Mouse (Mus musculus): Measurements from ENCODE around the gene Gpr37l1.
A peak's percentile ranks its signal among the peaks of the same experiment; 100 is the strongest.

The Gpr37l1 gene

GRCm38 (mm10) chr1:135148476-135148875 is 19.0 kb downstream of the Gpr37l1 start:
- DNase-seq (ENCODE audit: extremely low read depth, low read depth) = no peak

GRCm38 (mm10) chr1:135147702-135148058 is 19.8 kb downstream of the Gpr37l1 start:
- DNase-seq (ENCODE audit: extremely low read depth, low read depth) = peak; percentile 78

GRCm38 (mm10) chr1:135146946-135147701 is 20.4 kb downstream of the Gpr37l1 start:
- DNase-seq (ENCODE audit: extremely low read depth, low read depth) = peak; percentile 88

- peak; percentile 24 for DNase-seq (ENCODE audit: extremely low read depth, low read depth)
Measured at GRCm38 (mm10) chr1:135146077-135146945, 21.2 kb downstream of the Gpr37l1 start, which contains the start of gene Arl8a. Gene Arl8a, plus strand, starts transcription at chr1:135146824.

GRCm38 (mm10) chr1:135143940-135144339 is 23.5 kb downstream of the Gpr37l1 start:
- DNase-seq (ENCODE audit: extremely low read depth, low read depth) = no peak

- DNase-seq (ENCODE audit: extremely low read depth, low read depth) = no peak
Measured at GRCm38 (mm10) chr1:135142452-135142851, 25.0 kb downstream of the Gpr37l1 start.

- DNase-seq (ENCODE audit: extremely low read depth, low read depth) = peak; percentile 8
Measured at GRCm38 (mm10) chr1:135139906-135140305, 27.6 kb downstream of the Gpr37l1 start.

GRCm38 (mm10) chr1:135136500-135136899 is 31.0 kb downstream of the Gpr37l1 start:
- peak; percentile 73 for DNase-seq (ENCODE audit: extremely low read depth, low read depth)

GRCm38 (mm10) chr1:135135111-135135787 is 32.2 kb downstream of the Gpr37l1 start:
- peak; percentile 63 for DNase-seq (ENCODE audit: extremely low read depth, low read depth)

GRCm38 (mm10) chr1:135133678-135134435 is 33.6 kb downstream of the Gpr37l1 start:
- peak; percentile 46 for DNase-seq (ENCODE audit: extremely low read depth, low read depth)

- peak; percentile 57 for DNase-seq (ENCODE audit: extremely low read depth, low read depth)
Measured at GRCm38 (mm10) chr1:135132893-135133369, 34.5 kb downstream of the Gpr37l1 start.

- DNase-seq (ENCODE audit: extremely low read depth, low read depth) = peak; percentile 83
Measured at GRCm38 (mm10) chr1:135132473-135132872, 35.0 kb downstream of the Gpr37l1 start, which contains the start of gene Ptpn7. Gene Ptpn7, plus strand, starts transcription at chr1:135132700.

GRCm38 (mm10) chr1:135131560-135131959 is 35.9 kb downstream of the Gpr37l1 start:
- peak; percentile 26 for DNase-seq (ENCODE audit: extremely low read depth, low read depth)

GRCm38 (mm10) chr1:135131034-135131433 is 36.4 kb downstream of the Gpr37l1 start:
- DNase-seq (ENCODE audit: extremely low read depth, low read depth) = peak; percentile 76

GRCm38 (mm10) chr1:135130376-135131018 is 37.0 kb downstream of the Gpr37l1 start:
- peak; percentile 30 for DNase-seq (ENCODE audit: extremely low read depth, low read depth)

GRCm38 (mm10) chr1:135129543-135130183 is 37.8 kb downstream of the Gpr37l1 start:
- no peak for DNase-seq (ENCODE audit: extremely low read depth, low read depth)

GRCm38 (mm10) chr1:135128986-135129385 is 38.5 kb downstream of the Gpr37l1 start:
- no peak for DNase-seq (ENCODE audit: extremely low read depth, low read depth)

- no peak for DNase-seq (ENCODE audit: extremely low read depth, low read depth)
Measured at GRCm38 (mm10) chr1:135128011-135128441, 39.5 kb downstream of the Gpr37l1 start.

GRCm38 (mm10) chr1:135126443-135127027 is 40.9 kb downstream of the Gpr37l1 start:
- no peak for DNase-seq (ENCODE audit: extremely low read depth, low read depth)

Data from MEL-GATA-1-ER (cell line).